Mouse (Mus musculus): Measurements from ENCODE around the gene Etnppl. TPM values are rescaled to one million over a fixed set of nuclear protein-coding genes. Genes with fewer than 3 reads are reported as not detected.

Gene Etnppl
- polyA plus RNA-seq, 1 experiment = not detected

DNA sequence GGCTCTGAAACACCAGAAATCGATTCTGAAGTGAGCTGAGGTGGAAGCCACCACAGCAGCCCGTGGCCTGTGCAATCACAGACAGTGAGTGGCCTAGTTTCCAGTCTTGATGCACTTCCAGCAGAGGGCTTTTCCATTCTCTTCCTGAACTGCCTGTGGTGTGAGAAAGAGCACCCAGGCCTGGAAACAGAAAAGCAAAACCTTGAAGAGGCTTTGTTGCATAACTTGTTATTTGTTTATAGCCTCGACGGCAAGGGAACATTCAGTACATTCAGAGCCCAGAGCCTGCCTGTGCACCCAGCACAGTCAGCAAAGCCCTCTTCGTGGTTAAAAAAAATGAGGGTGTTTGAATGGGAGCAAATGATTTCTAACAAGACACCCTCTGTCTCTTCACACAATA, 16.6 kb downstream of the Etnppl start:
- TF ChIP-seq GATA1 (IDR thresholded peaks at IDR 0.05; ENCODE audit: low read length) = no peak

DNA sequence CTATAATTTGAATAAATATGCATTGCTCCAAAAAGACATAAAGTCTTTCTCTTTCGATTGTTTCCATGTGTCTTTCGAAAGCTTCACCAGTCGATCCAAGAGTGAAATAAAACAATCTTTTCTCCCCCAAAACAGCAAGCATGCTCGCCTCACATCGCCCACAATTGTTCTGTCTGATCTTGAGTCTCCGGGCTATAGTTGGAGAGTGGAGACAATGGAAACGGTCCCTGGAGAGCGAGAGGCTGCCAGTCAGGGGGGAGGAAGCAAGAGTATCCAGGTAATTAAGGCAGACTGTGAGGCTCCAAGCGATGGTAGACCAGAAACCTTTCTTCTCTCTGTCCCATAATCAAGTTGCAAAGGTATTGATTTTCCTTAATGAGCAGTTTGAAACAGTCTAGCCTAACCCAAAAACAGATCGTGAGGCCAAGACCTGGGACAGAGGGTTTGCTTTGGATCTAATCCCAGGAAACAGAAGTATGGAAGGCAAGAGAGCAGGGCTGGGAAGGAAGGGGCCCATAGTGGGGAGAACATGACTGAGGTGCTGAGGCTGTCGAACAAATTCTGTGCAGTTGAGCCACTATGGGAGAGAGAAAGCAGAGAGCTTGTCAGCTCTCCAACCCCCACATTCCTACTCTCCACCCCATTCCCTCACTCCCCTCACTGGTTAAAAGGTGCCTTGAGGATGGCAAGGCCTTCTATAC, 29.0 kb downstream of the Etnppl start:
- no peak for TF ChIP-seq GATA1 (IDR thresholded peaks at IDR 0.05; ENCODE audit: low read length)

DNA sequence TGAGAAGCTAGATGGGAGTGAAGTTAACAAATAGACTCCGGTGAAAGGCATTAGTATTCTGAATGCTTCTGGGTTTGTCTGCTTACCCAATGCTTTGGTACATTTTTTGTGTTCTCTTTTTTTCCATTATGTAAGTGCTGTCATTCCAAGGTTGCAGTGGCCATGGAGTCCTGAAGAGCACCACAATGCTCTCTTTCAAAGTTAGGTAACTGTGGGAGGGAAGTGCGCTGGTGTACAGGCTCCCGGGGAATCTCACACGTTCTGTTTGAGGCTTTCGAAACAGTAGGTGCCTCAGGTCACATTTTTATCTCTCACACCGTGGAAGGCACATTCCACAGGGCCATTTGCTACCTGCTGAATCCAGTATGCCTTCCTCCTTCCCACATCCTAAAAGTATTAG, 32.3 kb downstream of the Etnppl start:
- no peak for TF ChIP-seq GATA1 (IDR thresholded peaks at IDR 0.05; ENCODE audit: low read length)

DNA sequence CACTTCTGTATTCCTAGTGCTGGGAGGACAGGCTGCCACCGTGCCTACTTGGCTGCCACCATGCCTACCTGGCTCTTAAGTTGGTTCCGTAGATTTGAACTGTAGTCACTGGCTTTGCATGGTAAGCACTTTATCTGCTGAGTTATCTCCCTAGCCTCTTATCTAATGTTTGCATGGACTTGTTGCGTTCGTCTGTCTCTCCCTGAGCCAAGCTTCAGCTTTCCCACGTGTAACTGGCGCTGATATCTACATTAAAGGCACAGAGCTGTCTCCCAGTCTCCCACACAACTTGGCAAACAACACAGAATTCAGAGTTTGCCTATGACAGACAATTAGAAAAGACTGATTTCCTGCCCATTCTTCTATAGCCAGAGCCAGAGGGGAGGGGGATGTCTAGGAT, 43.4 kb downstream of the Etnppl start:
- TF ChIP-seq GATA1 (IDR thresholded peaks at IDR 0.05; ENCODE audit: low read length) = peak; percentile 38

DNA sequence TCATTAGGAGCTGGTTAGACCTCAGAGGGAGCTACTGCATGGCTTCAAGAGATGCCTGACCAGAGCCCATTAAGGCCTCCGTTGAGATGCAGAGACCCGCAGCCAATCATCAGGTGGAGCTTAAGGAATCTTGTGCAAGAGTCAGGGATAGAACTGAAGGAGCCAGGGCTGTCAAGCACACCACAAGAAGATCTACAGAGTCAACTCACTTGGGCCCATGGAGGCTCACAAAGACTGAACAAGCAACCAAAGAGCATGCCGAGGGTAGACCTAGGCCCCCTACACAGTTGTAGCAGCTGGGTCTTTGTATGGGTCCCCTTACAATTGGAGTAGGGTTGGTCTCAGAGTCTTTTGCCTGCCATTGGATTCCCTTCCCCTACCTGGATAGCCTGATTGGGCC, 45.2 kb downstream of the Etnppl start:
- no peak for TF ChIP-seq GATA1 (IDR thresholded peaks at IDR 0.05; ENCODE audit: low read length)

DNA sequence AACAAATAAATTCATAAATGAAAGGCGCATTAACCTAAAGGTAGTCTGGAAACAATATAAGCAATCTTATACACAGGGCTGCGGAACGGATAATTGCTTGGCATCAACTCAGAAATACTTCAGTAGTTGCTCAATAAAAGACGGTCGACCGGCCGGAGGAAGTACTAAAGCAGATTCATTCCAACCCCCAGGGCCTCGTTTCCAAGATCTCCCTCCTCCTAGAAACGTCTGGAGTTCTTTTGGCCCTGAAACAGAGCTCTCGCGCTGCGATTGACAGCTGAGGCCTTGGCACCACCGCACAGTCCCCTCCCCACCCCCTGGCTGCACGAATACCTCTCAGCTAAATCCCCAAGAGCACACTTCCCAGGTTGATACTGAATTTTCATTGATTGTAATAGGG, 54.0 kb downstream of the Etnppl start:
- TF ChIP-seq GATA1 (IDR thresholded peaks at IDR 0.05; ENCODE audit: low read length) = no peak

DNA sequence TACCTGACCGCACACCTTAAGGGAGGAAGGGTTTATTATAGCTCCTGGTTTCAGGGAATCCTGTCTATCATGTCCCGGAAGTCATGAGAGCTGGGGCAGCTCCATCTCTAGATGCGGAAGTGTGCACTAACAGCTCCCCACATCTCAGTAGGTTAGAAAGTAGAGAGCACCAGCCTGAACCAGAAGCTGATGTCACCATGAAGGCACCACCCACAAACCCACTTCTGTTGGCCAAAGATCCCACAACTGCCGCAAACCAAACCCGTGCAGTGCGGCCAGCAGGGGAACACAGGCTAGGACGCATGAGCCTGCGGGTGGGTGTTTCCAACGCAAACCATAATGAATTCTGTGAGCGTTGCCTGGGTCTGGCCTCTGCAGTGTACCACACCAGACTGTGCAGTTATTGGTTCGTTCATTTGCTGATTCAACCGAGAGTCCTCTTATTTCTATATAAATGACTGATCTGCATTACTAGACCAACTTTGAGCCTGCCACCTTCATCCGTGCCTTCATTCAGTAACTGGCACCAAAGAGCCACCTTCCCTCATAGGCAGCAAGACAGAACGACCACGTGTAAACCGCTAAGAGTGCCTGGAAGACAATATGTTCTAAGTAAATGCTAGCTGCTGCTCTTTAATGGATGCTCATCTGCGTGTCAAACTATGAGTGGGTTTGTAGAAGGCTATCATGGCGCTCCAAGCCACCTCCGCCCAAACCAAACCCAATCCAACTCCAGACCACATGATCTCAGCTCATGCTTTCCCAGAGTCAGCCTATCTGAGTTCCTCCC, 60.6 kb downstream of the Etnppl start:
- no peak for TF ChIP-seq GATA1 (IDR thresholded peaks at IDR 0.05; ENCODE audit: low read length)

DNA sequence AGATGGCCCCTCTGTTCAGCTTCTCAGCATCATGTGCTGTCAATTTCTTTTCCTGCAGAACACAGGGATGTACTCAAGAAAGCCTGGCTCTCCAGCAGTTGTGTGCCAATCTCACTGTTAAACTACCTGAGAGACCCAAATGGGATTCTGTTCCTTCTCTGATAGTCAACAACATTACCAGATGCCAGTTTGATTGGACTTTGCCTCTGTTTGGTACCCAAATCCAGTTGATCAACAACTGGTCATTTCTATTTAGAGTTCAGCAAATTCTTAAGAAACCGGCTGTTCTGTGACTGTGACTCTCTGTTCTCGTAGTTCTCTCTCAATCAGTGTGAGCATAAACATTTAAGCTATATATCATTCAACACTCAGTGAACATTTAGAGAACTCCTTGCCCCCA, 64.0 kb downstream of the Etnppl start:
- TF ChIP-seq GATA1 (IDR thresholded peaks at IDR 0.05; ENCODE audit: low read length) = no peak

DNA sequence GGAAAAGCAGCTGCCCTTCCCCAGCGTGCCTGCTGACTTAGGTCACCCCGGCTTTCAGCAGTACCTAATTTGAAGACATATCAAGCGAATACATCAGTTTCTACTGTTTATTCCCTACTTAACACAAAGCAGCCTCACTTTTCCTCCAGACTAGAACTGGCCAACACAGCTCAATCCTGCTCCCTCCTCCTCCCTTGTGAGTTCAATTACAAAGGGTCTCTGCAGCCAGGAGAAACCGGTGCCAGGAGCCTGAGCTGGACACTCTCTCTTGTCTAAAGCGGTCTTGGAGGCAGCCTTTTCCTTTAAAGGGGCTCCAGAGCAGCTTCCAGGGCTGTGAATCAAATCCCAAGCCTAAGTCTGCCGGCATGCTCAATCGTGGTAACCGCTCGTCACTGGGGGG, 64.9 kb downstream of the Etnppl start:
- no peak for TF ChIP-seq GATA1 (IDR thresholded peaks at IDR 0.05; ENCODE audit: low read length)

DNA sequence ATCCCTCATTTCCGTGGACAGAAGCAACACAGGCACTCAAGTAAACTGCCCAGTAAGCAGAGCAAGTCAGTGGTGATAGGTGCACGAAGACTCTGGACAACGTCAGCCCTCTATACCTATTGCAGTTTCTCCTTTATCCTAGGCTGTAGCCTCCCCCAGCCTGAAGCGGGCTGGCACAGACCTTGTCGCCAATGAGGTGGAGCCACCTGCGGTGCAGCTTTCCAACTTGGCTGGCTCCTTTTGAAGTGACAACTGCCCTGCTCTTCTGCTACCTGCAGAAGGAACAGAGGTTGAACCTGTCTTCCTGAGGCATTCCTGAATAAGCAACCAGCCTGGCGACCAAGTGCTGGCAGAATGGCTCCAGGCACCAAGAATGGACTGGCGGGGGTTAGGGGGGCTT, 66.6 kb downstream of the Etnppl start:
- no peak for TF ChIP-seq GATA1 (IDR thresholded peaks at IDR 0.05; ENCODE audit: low read length)

DNA sequence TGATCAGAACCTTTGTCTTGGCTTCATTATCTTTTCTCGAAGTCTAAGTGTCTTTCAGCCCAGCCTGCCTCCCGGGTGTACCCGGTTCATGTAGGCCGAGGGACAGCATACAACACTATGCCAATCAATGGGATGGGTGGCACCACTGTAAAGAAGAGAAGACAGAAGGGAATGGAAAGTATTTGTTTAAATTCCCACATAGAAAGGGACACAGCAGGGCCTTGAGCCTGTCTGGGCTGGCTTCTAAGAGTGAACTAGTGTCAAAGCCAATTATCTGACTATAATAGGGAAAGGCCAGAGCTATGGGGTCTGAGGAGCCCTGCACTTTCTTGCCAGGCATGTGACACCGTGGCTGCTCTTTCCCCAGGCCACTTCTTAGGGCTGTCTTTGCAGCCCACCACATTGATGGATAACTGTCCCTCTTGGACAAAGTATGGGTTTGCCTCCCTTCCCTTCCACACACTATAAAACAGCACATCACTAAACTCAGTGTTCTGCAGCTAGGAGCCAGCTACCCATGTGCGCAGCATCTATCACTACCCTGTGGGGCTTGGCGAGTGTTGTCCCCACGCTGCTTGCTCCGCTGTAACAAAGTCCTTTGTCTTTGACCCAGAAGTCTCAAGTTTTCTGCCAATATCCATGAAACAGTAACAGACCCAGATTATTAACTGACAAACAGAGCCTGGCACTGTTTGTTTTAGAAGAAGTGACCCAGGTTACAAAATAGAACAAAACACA, 67.2 kb downstream of the Etnppl start:
- no peak for TF ChIP-seq GATA1 (IDR thresholded peaks at IDR 0.05; ENCODE audit: low read length)

DNA sequence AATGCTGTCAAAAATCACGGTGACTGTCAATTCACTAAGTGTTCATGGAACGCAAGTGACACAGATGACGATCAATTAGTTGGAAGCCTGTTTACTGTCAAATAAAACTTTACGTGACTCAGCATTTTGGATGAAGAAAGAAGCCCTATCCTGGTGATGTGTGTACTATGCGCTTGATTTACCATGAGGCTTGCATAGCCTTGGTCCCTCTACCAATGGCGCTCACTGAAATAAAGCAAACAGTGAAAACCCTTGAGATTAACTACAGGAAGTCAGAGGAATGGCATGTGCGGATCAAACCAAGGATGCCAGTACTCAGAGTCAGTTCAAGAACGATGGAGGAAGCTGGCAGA, 67.7 kb downstream of the Etnppl start:
- no peak for TF ChIP-seq GATA1 (IDR thresholded peaks at IDR 0.05; ENCODE audit: low read length)

DNA sequence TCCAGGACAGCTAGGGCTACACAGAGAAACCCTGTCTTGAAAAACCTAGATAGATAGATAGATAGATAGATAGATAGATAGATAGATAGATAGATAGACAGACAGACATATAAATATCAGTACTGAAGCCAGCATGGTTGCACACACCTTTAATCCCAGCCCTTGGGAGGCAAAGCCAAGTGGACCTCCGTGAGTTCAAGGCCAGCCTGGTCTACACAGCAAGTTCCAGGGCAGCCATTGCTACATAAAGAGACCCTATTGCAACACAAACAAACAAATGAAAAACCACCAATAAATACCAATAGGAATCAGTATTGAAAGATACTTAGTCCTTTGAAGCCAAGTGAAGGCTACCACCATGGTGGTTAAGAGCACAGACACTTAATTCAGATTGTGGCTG, 69.8 kb downstream of the Etnppl start:
- no peak for TF ChIP-seq GATA1 (IDR thresholded peaks at IDR 0.05; ENCODE audit: low read length)

Other genes starting within 250 kb of the Etnppl start
- 33.3 and 35.9 TPM in 2 replicates for gene Ostc, start 92.0 kb downstream of the Etnppl start, polyA plus RNA-seq (2012)
- 108 and 157 TPM in 2 replicates for gene Rpl34, start 113.0 kb downstream of the Etnppl start, polyA plus RNA-seq (2012)